Mouse (Mus musculus): Measurements from ENCODE around the gene Spon1.

Spon1 gene

DNA sequence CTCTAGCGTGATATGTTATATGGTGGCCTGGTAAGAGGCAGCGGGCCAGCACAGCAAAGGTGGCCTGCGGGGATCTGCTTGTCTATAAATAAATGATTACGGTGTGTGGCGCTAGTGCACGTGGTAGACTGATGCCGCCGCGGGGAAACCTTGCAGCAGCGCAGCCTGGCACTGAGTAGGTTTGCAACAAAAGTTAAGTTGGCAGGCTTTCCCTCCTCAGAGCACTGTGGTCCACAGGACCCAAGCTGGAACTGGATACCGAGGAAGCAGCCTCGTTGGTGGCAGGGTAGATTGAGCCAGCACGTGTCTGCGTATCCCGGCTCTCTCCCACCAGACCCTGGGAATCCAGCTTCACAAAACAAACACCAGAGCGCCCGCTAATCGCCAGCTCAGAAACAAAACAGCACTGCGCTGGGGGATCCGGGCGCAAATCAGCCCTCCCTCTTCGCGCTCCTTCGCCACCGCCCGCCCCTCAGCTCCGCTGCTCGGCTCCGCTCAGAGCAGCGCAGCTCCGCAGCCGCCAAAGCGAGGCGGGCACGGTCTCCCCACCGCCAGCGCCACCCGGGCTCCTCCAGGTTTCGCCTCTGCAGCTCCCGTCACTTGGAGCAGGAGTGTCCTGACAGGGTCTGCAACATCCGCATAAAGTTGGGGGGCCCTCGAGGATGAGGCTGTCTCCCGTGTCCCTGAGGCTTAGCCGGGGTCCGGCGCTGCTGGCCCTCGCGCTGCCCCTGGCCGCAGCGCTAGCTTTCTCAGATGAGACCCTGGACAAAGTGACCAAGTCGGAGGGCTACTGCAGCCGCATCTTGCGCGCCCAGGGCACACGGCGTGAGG is at the start of gene Spon1:
Gene Spon1, plus strand, starts transcription at position 332 of the 831 bp plus-strand sequence.
- peak; percentile 52 for DNase-seq (ENCODE audit: low spot score)

DNA sequence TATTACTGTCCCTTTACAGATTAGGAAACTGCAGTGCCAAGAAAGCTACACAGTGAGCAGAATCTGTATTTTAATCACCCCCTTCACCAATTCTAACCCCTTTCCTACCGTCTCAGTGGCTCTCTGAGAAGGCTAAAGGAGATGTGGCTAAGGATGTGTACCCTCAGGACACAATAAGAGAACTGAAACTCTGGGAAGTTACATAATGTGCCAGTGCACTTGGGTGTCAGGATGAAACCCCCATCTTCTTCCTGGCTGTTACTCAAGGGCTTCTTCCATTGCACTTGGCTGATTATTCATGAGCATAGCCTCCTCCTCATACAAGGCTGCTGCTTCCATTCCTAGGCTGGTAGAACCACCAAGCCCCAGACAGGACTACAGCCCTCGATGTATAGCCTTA is 43.8 kb upstream of the Spon1 start:
- DNase-seq (ENCODE audit: low spot score) = no peak

DNA sequence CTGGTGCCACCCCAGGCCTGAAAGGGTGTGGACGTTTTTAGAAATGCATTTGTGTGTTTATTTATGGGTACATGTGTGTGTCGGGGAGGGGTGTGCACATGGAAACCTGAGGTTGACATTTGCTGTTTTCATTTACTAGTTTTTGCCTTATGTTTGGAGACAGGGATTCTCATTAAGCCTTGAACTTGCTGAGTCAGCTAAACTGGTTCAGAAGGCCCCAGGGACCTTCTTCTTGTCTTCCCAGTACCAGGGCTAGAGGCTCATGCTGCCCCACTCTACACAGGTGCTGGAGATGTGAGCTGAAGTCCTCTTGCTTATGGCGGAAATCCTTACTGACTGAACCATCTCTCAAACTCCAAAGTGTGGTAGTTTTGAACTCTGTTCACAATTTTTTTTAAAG is 41.9 kb upstream of the Spon1 start:
- DNase-seq (ENCODE audit: low spot score) = no peak

DNA sequence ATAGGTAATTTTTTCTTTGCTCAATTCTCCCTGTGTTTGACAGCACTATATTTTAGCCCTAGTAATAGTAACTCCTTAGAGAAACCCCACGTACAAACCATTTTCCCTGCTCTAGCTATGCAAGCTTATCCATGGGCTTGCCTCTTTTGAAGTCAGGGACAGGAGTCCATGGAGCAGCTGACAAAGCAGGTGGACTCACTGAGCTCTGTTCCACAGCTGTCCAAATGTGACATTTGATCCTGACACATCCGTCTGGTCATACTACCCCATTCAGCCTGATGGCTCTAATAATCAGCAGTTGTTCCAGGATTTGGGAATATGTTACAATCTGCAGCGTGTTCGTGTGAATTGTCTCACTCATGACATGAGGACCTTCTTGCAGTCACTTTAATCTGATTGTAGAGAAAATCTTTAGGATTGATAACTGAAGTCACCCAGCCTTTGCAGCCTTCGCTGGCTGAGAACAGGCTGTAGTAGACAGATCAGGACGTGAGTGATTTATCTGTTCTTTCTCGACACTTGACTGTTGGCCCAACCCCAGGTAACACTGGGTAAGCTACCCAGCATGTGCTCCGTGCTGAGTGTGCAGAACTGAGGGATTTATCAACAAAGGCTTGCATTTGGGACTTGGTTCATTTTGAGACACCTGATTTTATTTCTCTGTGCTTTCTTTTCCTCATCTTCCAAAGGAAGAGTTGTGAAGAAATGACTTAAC is 37.6 kb upstream of the Spon1 start:
- DNase-seq (ENCODE audit: low spot score) = no peak

DNA sequence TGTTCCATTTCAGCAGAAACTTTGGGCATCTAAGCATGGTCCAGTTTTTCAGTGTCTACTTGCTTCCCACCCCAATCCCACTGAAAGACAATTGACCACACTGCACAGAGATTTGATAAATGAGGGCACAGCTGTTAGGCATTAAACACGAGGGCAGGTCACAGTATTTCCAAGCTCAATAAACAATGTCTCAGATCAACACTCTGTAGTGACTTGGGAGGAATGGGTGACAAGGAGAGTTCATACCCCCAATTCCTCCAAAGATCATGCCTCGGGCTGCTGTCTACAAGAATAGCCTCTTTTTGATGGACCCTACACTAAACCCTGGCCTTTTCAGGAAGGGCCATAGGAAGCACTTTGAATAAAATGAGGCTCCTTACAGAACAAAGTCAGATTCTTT is 36.9 kb upstream of the Spon1 start:
- no peak for DNase-seq (ENCODE audit: low spot score)

DNA sequence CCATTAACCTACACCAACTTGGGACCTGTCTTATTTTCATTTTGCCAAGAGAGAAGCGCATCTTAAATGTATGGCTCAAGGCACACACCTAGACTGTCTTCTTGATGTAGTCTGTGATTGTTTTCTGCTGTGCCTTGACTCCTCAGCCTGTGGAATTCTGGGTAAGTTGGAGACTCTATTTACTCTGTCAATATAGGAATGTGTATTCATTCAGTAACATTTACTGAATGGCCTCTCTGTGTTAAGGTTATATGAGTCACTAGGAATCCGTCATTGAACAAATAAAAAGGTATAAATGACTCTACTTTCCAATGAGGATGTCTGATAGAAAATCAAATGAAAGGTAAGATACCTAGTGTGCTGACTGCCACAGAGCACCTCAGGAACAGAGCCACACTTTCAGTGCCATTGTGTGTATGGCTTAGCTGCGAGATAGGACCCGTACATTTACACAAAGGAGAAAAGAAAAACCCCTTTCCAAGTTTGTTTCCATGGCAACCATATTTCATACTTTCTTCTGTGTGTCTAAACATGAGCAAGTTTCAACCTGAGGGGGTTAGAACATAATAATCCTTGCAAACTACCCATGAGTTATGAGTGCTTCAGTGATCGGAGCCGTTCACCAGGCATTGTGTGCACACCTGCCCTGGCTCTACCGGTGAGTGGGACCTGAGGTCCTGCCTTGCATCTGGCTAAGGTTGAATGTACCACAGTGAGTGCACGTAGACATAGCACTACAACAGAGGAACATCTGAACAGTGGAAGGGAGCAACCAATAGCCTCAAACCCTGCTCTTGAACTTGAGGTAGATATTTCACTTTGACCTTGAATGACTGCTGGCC is 35.2 kb upstream of the Spon1 start:
- no peak for DNase-seq (ENCODE audit: low spot score)

DNA sequence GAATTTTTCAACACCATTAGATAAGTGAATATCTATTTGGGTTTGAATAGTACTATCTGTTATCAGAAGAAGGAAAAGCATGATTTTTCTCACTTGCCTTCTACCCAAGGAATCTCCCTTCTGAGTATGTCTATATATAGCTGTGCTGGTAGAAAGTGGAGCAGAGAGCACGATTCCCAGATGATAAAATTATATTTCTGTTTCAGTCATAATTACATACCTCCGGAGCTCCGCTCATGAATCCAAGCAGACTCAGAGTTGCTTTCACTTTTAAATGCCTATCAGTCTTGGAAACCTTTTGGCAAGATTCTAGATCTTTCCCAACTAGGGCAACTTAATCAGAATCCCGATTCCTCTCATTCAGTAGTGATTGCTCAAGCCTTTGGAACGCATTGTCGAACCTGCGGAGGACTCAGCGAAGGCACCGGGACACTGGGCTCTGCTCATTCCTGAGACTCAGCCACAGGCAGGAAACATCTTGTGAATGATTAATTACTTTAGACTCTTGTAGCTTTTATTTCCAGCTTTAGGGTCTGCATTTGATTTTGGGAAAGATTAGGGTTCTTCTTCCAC is 27.9 kb upstream of the Spon1 start:
- no peak for DNase-seq (ENCODE audit: low spot score)

DNA sequence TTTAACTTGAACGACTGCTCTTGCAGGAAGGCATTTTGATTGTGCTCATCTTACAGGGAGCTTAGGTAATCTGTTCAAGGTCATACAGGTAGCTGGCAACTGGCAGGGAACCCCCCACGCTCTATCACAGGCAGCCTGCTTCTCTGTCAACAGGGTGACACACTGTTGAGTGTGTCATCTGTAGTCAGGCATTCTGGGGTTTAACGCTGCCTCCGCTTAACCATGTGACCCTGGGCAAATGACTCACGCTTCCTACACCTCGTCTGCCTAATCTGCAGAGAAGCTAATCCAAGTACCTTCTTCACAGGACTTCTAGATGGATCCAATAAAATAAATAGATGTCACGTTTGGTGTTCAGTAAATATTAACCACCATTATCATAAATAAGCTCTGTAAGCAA is 26.6 kb upstream of the Spon1 start:
- DNase-seq (ENCODE audit: low spot score) = no peak

DNA sequence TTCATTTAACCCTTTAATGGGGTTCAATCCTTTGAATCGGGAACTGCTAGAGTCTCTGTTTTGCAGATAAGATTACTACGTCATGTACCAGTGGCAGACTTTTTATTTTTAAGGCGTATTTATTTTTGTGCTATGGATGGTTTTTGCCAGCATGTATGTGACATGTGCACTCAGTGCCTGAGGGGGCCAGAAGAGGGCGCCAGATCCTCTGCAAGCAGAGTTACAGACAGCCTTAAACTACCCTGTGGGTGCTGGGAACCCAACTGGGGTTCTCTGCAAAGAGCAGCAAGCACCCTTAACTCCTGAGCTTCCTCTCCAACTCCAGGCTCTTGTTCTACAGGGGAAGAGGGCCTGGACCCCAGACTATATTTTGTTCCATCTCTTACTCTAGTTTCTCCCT is 23.2 kb upstream of the Spon1 start:
- peak; percentile 45 for DNase-seq (ENCODE audit: low spot score)

DNA sequence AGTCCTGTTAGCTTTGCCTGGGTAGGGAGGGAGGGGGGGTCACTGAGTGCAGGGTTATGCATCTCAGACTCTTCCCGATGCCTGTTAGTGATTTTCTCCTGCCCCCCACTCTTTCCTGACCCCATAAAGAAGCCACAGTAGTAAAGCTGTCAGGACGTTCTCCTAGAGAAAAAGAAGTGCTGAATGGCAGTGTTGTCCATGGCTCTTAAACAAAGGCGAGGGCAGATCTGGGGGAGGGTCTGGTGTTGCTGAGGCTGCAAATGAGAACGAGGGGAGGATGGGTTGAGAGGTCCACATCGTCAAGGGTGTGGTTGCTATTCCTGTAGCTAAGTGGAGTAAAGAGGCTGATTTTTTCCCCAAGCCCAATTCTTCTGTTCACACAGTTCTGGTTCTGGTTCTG is 21.8 kb upstream of the Spon1 start:
- DNase-seq (ENCODE audit: low spot score) = no peak

DNA sequence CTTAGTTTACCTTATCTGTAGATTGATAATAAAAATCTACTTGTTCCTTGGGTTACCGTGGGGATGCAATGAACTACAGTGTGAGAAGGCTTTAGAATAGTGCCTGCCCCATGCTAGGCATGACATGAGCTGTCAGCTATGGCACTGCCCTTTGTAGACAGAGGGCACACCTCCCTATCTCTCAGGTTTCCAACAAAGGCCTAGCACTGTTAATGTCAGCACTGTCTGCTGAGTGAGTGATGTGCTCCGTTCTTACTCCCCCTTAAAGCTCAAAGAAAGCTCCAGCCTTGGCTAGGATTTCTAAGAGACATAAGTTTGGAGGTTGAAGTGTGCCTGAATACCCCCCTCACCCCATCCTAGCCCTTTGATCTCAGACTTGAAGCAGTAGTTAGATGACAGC is 9.2 kb upstream of the Spon1 start:
- no peak for DNase-seq (ENCODE audit: low spot score)

DNA sequence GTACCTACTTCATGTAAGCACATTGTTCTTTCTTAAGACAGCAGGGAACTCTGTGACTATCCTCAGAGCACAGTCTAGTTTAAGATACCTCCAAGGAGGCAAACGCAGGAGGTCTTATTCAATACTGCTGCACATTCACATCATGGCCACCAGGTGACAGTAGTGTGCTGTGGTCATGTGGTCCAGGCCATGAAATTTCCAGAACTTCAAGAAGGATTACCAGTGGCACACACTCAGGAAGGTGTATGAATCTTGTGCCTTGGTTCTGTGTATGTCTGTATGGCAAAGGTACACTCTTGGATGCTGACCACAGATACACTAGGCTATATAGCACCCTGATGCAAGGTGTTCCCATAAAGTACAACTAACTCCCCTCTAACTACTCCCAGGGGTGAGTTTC is 6.6 kb upstream of the Spon1 start:
- DNase-seq (ENCODE audit: low spot score) = peak; percentile 47

DNA sequence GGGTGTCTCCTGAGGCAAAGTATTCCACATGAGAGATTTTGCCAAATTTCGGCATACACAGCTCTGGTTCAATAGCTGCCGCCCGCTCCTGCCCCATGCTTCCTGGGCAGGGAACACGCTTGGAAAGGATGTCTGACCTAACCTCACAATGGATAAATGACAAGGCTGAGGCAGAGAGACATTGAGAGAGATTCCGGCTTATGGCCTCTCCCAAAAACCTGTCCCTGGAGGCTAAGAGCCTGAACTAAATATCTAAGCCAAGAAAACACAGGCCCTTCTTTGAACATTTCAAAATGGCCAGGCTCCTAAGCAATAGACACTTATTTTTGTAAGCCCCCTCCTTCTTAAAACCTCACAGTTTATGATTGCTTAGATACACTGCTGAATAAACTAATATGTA is 665 bp upstream of the Spon1 start:
- DNase-seq (ENCODE audit: low spot score) = no peak

DNA sequence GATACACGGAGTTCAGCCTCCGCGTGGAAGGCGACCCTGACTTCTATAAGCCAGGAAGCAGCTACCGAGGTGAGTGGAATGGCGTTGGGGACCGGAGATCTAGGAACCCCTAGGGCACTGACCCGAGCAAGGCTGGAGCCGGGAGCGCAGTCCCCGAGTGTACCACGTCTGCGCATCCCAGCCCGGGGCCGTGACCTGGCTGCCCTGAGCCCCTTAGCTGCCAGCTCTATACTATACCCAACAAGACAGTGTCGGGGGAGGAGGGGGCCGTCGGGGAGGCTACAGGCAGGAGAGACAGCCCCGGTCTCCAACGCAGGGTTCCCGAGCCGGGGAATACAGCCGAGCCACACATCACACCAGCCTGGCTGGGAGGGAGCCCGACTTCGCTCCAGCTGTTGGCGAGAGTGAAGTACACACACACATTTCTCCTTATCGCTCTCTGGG is 722 bp downstream of the Spon1 start:
- peak; percentile 44 for DNase-seq (ENCODE audit: low spot score)

DNA sequence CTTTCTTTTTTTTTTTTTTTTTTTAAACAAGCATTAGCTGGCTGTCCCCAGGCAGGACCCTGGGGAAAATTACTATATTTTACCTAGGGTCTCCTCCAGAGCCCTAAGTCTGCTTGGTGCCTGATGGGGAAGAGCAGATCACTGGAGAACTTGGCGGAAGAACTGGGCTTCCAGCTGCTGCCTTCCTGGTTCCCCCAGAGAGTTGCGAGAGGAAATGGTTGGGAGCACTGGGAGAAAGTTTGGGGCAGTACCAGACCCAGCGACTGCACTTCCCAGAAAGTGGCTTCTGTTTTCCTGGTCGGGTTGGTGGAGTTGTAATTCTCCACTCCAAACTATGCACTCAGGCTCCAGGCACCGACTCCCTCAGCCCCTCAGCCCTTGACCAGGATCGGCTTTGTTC is 1.7 kb downstream of the Spon1 start:
- no peak for DNase-seq (ENCODE audit: low spot score)

DNA sequence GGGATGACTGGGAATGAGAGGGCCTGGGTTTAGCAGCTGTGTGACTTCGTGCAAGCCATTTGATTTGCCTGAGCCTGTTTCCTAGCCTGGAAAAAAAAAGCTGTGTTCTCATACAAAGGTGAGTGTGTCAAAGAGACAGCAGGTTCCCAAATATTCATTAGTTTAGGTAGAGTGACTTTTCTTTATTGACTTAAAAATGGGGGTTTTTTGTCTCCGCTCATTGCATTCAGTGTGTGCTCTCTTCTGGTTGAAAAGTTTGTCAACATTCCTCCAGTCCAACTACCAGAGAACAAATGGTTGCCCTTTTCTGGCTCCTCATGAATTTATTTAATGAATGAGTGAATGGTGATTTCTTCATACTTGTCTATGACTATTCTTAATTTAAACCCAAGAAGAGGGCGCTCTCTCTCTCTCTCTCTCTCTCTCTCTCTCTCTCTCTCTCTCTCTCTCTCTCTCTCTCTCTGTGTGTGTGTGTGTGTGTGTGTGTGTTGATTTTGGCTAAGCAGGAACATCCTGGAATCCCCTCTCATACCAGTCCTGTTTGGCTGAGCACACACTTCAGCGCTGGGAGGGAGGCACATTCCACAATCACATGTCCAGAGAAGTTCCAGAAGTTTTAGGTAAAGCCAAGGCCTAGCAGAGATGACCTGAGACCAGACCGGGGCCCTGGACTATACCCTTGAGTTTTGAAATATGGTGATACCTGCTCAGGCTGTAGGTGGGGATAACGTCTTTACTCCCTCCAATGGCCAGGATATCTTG is 2.6 kb downstream of the Spon1 start:
- no peak for DNase-seq (ENCODE audit: low spot score)

DNA sequence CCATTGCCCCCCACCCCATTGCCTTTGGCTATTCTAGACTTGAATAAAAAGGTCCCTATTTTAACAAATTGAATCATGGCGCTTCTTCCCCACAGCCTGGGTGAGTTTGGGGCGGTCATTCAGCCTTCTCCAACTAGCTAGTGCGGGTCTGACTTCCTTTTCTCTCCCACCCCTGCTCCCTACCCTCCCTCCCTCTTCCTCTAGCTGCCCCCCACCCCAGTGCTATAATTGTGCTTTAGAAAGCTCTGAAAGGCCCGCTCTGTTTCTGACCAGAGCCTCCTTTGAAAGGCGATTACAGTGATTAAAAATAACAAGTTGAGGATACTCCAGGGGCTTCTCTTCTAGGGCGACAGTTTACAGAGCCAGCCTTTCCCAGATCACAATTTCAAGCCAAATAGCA is 3.5 kb downstream of the Spon1 start:
- no peak for DNase-seq (ENCODE audit: low spot score)

DNA sequence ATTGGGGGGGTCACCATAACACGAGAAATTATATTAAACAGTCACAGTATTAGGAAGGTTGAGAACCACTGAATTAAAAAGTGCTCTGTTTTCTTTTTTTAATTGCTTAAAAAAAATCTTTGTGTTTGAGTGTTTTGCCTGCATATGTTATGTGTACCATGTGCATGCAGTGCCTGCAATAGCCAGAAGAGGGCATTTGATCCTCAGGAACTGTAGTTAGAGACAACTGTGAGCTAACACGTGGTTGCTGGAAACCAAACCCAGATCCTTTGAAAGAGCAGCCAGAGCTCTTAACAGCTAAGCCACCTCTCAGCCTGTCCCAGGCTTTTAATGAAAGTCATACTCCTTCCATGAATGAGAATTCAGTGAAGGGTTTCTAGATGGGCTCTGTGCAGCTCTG is 6.3 kb downstream of the Spon1 start:
- peak; percentile 45 for DNase-seq (ENCODE audit: low spot score)

DNA sequence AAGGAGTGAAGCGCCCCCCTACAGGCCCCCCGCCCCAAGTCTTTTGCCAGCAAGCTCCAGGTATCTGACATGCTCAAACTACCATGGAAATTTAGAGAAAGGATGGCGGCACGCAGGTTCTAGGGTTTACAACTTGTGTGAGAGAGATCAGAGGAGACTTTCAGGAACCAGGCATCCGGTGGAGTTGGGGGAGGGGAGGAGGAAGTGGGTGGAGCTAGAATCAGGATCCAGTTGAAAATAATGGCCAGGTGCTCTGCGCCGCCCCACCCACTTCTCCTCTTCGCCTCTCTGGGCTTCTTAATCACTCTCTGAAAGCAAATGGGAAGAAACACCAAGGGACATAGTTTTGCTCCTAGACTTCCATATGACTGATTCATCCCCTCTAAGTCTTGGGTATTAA is 7.6 kb downstream of the Spon1 start:
- DNase-seq (ENCODE audit: low spot score) = no peak

DNA sequence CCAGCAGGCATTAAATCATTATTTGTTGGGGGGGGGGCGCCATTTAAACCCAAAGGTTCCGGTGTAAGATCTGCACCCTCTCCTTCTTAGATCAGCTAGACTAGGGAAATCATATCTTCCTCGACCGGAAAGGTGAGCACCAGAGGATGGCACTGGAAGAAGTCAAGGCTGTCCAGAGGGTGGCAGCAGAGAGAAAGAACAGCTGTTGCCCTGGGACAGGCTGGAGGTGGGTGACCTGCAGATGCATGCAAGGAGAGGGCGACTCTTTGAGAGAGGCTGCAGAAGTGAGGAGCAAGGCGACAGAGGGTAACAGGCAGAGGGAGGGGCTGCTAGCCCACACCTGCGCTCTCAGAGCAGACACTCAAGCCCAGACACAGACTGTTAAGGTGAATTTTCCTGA is 8.2 kb downstream of the Spon1 start:
- peak; percentile 76 for DNase-seq (ENCODE audit: low spot score)

DNA sequence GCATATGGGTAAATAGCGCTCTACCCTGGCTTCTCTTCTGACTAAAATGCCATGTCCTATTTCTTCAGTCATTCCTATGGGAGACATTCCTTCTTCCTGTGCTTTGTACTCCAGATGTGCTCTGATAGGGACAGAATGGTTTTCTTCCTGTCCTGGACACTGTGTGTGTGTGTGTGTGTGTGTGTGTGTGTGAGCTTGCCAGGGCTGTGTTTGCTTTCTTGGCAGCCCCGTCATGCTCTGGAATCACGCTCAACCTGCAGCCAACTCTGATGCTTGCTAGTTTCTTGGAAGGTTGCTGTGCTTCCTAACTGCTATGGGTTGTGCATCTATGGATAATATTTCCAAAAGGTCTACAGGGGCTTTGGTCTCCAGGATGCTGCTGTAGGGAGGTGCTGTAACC is 9.1 kb downstream of the Spon1 start:
- no peak for DNase-seq (ENCODE audit: low spot score)

DNA sequence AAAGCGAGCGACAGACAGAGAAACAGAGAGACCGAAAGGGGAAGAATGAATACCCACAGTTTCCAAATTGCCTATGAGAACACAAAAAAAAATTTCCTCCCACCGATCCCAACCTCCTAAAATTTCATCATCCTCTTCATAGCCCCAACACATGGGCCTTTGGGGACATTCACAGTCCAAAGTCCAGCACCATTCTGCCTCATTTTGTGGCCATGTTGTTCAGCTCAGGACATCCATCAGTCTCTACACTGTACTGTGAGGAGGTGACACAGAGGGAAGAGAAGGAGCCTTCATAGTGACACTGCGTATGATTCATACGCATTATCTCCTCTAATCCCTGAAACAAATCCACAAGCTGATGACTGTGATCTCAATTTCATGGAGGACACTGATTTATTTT is 12.7 kb downstream of the Spon1 start:
- DNase-seq (ENCODE audit: low spot score) = no peak
